Mouse (Mus musculus) lung, postnatal 36 days (tissue): ENCODE results near the gene Foxd4.
"Not testable (repeated sequence)": the region's sequence is repeated elsewhere in the genome, so short reads cannot be mapped to it uniquely, and the experiment has no call there.

Source experiments
- DNase-seq: peaks from one replicate; pipeline ENCODE4 v3.0.0; 2022; ENCODE audit warnings: mixed read lengths

Gene Foxd4

GRCm38 (mm10) chr19:24900581-24901220 is at the start of gene Foxd4:
Gene Foxd4 (minus strand): TSS chr19:24901197.
- no peak for DNase-seq

GRCm38 (mm10) chr19:24945521-24946262 is 44.7 kb upstream of the Foxd4 start:
- DNase-seq, result no peak

GRCm38 (mm10) chr19:24937084-24937483 is 36.1 kb upstream of the Foxd4 start:
- no peak for DNase-seq

GRCm38 (mm10) chr19:24929041-24929440 is 28.0 kb upstream of the Foxd4 start:
- DNase-seq, result no peak

GRCm38 (mm10) chr19:24920866-24921265 is 19.9 kb upstream of the Foxd4 start:
- DNase-seq, result no peak

GRCm38 (mm10) chr19:24908385-24909155 is 7.6 kb upstream of the Foxd4 start:
- no peak for DNase-seq

GRCm38 (mm10) chr19:24907655-24908054 is 6.7 kb upstream of the Foxd4 start:
- DNase-seq, result no peak

GRCm38 (mm10) chr19:24902821-24903220 is 1.8 kb upstream of the Foxd4 start:
- DNase-seq, result no peak

GRCm38 (mm10) chr19:24902256-24902655 is 1.3 kb upstream of the Foxd4 start:
- DNase-seq, result no peak

GRCm38 (mm10) chr19:24901666-24902065 is 669 bp upstream of the Foxd4 start:
- DNase-seq, result no peak

- DNase-seq, result no peak
Measured at GRCm38 (mm10) chr19:24899578-24900544, 1.1 kb downstream of the Foxd4 start.

GRCm38 (mm10) chr19:24898737-24899577 is 2.0 kb downstream of the Foxd4 start:
- DNase-seq, result no peak

GRCm38 (mm10) chr19:24897896-24898736 is 2.9 kb downstream of the Foxd4 start:
- DNase-seq, result no peak

- no peak for DNase-seq
Measured at GRCm38 (mm10) chr19:24897006-24897895, 3.7 kb downstream of the Foxd4 start.

- no peak for DNase-seq
Measured at GRCm38 (mm10) chr19:24896536-24896935, 4.5 kb downstream of the Foxd4 start.

- no peak for DNase-seq
Measured at GRCm38 (mm10) chr19:24886888-24887287, 14.1 kb downstream of the Foxd4 start.

GRCm38 (mm10) chr19:24885504-24885903 is 15.5 kb downstream of the Foxd4 start:
- DNase-seq, result peak; percentile 79

- no peak for DNase-seq
Measured at GRCm38 (mm10) chr19:24881237-24881636, 19.8 kb downstream of the Foxd4 start.

- DNase-seq, result not testable (repeated sequence)
Measured at GRCm38 (mm10) chr19:24875129-24875870, 25.7 kb downstream of the Foxd4 start, which contains the start of gene Gm10053. Gene Gm10053 (plus strand): TSS chr19:24875686.
